Mouse (Mus musculus) ZHBTc4 (cell line): Measurements from ENCODE around the gene Tvp23b.

Source experiments
- DNase-seq: peaks from one replicate; pipeline ENCODE4 v3.0.0-alpha.2; 2011; ENCODE audit warnings: low read depth, low spot score

Tvp23b gene

GRCm38 (mm10) chr11:62891763-62892162 is 12.5 kb downstream of the Tvp23b start:
- no peak for DNase-seq

GRCm38 (mm10) chr11:62901699-62902323 is 22.6 kb downstream of the Tvp23b start:
- DNase-seq: peak; percentile 81

DNA sequence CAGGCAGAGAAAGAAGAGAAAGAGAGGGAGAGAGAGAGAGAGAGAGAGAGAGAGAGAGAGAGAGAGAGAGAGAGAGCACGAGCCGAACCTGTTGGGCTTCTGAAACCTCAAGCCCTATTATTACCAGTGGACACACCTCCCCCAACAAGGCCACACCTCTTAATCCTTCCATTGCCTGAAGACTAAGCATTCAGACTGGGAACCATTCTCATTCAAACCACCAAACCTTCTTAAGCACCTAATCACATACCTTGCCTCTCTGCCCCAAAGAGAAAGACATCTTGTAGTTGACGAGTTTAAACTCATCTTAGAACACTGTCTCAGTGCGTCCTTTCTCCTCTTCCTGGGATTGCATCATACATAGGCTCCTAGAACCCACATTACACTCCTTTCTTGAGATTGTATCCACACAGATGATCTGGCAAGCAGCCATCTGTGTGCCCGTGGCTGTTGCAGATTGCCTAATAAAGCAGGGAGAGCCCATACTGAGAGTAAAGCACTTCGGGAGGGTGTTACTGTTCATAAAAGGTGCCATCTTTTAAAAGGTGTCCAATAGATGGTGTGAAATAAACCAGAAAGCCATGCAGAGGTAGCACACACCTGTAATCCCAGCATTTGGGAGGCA is 24.7 kb downstream of the Tvp23b start:
- DNase-seq: peak; percentile 77

- DNase-seq: peak; percentile 46
Observed at GRCm38 (mm10) chr11:62909720-62910306, 30.6 kb downstream of the Tvp23b start.

DNA sequence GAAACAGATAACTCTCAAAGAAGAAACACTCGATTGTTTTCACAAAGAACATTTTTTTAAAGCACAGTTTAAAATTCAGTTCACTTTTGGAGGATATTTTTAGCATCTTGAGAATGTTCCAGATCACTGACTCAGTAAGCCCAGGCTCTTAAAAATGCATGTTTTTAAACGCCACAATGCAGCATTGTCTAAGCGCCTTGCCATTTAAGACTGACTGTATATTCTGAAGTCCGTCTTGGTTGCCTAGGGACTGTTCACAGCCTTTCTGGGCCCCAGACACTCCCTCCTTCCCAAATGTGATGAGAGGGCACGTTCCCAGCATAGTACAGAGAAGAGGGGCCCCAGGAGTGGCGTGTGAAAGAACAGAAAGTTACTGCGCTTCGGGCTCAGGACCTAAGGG is 32.1 kb downstream of the Tvp23b start:
- DNase-seq: no peak

- DNase-seq: no peak
Observed at GRCm38 (mm10) chr11:62913141-62913540, 33.9 kb downstream of the Tvp23b start.

DNA sequence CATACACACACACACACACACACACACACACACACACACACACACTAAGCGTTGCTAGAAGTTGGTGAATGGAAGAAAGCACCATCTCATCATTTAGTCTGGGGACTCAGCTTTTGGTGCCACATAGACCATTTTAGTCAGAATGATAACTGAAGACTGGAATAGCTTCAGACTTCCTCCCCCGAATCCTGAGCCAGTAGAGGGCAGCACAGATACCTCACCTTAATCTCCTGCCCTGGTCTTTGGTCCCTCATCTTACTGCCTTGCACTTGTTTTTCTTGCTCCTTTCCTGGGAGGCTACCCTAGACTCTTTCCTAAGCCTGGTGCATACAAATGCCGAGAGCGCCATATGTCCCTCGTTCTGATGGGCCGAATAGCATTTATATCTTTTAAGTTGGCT is 35.3 kb downstream of the Tvp23b start:
- peak; percentile 50 for DNase-seq

DNA sequence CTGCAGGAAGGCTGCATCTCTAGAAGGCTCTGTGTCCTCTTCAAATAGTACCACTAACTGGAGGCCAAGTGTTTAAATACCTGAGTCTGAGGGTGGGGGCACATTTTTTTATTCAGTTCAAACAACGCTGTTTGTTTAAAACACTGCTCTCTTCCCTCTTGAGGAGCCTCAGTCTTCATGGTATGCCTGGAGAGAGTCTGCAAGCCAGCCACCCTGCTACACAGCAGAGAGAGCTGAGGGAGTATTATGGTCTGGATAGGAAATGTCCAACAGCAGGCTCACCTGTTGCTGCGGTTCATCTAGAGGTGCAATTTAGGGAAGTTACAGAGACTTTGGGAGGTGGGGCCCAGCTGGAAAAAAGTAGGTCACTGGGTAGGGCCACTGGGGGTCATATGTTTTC is 36.2 kb downstream of the Tvp23b start:
- DNase-seq: no peak

DNA sequence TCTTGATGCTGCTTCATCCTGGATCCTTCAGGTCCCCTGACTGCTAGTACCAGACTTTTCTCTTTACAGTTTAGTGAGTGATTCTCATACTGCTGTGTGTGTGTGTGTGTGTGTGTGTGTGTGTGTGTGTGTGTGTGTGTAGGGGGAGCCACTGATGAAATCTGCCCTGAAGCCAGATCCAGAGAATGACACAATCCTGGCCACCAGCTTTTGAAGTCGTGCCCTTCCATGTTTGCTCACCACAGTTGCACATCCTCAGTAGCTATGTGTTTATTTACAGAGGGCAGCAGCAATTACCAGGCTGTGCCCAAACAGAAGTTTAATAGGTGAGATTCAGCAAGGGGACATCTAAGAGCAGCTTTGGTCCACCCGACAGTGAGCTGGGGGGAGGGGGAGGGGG is 37.5 kb downstream of the Tvp23b start:
- DNase-seq: no peak

DNA sequence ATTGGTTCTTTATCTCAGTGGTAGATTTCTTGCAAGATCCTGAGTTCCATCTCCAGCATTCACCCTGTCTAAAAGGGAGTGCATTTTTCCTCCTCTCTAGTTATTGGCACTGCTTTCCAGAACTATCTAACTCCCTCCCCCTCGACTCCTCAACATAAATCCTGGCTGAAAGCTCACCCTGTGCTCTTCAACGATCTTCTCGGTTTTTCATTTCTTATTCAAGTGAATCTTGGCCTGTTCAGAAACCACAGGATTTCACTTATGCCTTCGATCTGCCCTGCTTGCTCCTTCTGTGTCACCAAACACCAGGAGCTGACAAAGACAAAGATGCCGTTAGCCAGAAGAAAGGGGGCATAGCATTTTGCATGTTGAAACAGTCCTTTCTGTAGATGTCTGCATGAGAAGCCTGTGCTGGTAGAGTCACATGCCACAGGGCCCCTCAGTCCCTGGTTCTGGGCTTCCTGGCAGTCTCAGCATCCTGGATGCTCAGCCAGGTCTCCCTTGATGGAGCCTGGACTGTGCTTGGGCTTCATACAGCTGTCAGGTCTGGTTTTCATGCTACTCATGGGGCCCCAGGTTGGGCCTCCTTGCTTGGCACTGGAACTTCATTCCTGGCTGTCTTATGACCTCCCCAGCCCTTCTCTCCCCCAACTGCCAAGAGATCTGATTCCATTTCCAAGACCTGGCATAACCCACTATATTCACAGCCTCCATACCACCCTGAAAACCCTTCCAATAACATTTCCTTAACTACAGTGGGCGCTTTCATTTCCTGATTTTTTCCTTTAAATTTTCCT is 40.9 kb downstream of the Tvp23b start:
- DNase-seq: no peak

DNA sequence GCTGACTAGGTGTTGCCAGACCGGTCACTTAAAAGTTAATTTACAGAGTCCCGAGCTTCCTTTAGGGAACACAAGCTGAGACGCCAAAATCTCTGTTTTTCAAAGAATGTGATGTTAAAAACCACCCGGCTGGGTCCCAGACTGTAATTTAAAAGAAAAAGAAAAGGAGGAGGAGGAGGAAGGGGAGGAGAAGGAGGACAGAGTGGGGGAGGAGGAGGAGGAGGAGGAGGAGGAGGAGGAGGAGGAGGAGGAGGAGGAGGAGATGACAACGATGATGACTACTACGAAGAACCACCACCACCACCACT is 41.4 kb downstream of the Tvp23b start:
- DNase-seq: no peak

GRCm38 (mm10) chr11:62921052-62921977 is 42.1 kb downstream of the Tvp23b start:
- peak; percentile 94 for DNase-seq

DNA sequence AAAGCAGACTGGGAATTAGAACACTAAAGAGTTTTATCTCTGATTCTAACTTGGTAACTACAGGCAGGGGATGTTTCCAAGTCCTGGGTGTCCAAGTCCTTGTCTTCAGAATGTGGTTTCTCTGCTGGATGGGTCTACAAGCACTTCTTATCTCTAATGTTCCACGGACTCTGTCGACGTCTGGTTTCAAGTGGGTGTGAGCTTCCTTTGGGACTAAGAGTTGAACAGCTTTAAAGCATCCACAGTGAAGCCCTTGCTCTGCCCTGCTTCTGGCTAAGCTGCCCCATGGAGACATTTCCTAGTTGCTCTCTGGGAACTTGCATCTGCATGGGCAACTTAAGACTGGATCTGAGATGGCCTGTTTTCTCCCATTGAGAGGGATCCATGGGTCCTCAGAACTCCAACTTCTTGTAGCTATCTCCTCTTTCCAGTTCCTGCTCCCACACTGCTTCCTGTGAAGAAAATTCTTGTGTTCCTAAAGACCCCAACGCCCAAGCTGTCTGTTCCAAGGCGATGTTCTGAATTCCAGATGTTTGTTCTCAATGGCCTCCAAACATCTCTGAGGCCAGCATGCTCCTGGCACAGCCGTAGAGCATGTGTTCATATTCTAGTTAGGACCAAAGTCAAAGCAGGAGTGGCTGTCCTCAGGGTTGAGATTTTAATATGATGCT is 45.0 kb downstream of the Tvp23b start:
- no peak for DNase-seq

DNA sequence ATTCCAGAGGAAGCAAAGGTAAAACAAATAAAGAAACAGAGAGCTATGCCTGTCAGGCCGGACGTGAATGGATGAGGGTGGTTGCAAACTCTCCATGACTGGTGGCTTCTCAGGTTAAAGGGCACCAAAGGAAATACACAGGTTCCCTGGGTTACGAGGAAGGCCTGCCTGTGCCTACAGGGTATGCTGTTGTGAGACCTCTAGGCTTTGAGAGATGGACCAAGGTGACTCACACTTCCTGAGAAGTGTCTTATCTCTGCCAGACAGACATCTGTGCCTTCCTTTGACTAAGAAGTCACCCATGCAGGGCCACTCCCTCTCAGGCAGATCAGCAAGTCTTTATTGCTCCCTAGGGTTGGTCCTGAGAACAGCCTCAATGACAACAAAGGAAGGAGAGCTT is 50.5 kb downstream of the Tvp23b start:
- peak; percentile 63 for DNase-seq

GRCm38 (mm10) chr11:62930574-62930973 is 51.3 kb downstream of the Tvp23b start:
- no peak for DNase-seq

DNA sequence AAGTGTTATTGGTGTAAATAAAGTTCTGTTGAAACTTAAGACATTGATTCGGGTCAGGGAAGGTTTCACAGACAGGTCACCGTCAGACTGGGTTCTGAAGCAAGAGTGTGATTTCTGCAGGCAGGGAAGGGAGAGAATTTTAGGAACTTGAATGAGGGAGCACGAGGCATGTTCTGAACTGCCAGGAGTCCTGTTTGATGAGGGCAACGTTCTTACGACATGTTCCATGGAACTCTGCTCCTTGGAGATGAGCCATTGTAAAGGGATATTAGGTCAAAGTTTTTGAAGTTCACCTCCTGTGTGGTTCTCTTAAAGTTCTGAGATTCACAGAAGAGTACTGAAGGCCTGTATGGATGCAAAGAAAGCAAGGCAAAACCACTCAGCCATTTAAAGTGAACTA is 51.9 kb downstream of the Tvp23b start:
- DNase-seq: no peak

DNA sequence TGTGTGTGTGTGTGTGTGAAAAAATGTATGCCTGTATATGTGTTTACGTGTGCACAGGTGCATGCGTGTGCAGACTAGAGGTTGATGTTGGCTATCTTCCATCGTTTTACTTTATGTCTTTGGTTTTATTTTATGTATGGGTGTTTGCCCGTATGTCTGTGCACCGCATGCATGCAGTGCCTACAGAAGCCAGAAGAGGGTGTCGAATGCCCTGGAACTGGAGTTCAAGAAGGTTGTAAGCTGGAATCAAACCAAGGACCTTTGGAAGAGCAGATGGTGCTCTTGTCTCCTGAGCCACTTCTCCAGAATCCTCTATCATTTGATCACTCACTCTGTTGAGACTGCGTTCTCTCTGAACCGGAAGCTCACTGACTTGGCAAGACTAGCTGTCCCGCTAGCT is 53.8 kb downstream of the Tvp23b start:
- peak; percentile 71 for DNase-seq

DNA sequence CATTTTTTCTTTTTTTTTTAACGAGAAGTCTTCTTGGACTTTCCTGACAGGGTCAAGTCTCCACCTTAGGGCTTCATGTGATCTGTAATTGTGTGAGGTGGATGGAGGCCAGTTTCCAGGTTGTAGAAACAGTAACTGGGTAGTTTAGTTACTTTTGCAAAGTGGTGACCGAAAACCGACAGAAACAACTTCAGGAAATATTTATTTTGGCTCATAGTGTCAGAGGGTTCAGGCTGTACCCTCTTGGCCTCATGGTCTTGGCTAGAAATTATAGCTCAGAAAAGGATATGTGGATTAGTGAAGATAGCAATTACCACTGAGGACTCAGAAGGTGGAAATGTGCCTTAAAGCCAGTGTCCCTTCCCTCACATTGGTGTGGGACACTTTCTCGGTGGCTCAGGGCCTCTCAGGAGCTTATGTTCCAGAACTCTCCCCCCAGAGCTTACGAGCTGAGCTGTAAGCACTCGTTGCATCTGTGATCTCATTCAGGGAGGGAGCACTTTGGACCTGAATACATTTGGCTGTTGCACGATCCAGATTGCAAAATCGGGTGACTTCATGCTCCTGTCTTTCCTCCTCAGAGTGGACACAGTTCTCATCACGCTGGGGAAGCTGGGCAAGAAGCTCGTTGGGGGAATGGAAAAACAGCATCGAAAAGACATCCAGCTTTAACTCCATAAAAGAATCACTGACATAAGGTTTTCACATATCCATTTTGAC is 55.7 kb downstream of the Tvp23b start:
- DNase-seq: no peak

- no peak for DNase-seq
Observed at GRCm38 (mm10) chr11:62937986-62938385, 58.7 kb downstream of the Tvp23b start.

GRCm38 (mm10) chr11:62938921-62939320 is 59.7 kb downstream of the Tvp23b start:
- DNase-seq: no peak
